13 mouse cellular contexts compared by ENCODE assay signal in genomic region chr7:99445833-99446232, GRCm38 (mm10). TPM values are rescaled to one million over a fixed set of nuclear protein-coding genes. Genes with fewer than 3 reads are reported as not detected.
DNase-seq lines count a peak whose midpoint lies in the region; ATAC-seq and TF ChIP-seq lines count a peak whose summit lies in the region.
"Had no signal": no experiment of that assay in that cellular context is flagged by ENCODE, and none has a peak within 500 bp of the region (broad histone marks: within the 10 kb centered on the region; RNA-seq: fewer than 3 reads in every experiment).

No protein-coding gene starts in this region.

- ATAC-seq in neural tube, embryonic 15.5 days (ENCODE audit: low FRiP score): no peak

- DNase-seq in gastrocnemius, adult 2 months: no peak
- DNase-seq in gastrocnemius, postnatal 4 days (ENCODE audit: low spot score in 2 of 2): no peak
- DNase-seq in lung, adult 2 months: no peak
- DNase-seq in lung, postnatal 10 days: no peak
- no peak for DNase-seq in brain, embryonic 14.5 days (ENCODE audit: low read depth)
- DNase-seq in urinary bladder, postnatal 36 days (ENCODE audit: low spot score in 2 of 2): no peak
- DNase-seq in urinary bladder, adult 2 months (ENCODE audit: low spot score): no peak
- DNase-seq: lung, postnatal 36 days; thymus, adult 18-20 months had no signal

- 94% methylated on average over 2 of the region's 2 CpGs for WGBS in lung, adult 2 months
- 75% methylated on average over 2 of the region's 2 CpGs for WGBS in neural tube, embryonic 15.5 days

- H3K4me2 ChIP-seq in neural tube, embryonic 15.5 days: no peak overlapping the region
- H3K4me2 ChIP-seq: heart, embryonic 15.5 days had no signal

- no peak overlapping the region for H3K4me3 ChIP-seq in gastrocnemius, adult 2 months
- H3K4me3 ChIP-seq in lung, adult 2 months (replicated peaks; ENCODE audit: extremely low read depth, low read depth, low read length): no peak overlapping the region
- H3K4me3 ChIP-seq in neural tube, embryonic 15.5 days (replicated peaks): no peak overlapping the region
- H3K4me3 ChIP-seq: erythroblast, embryonic 14.5 days; heart, embryonic 15.5 days had no signal

- intact Hi-C loops in gastrocnemius, adult 2 months (cut with DNase I): no loop called here

- peak; percentile 30; the same call in 1 of the 2 replicates for TF ChIP-seq CTCF in gastrocnemius, adult 2 months (IDR thresholded peaks at IDR 0.05)
- TF ChIP-seq CTCF in lung, adult 2 months (IDR thresholded peaks at IDR 0.05; ENCODE audit: insufficient read depth, low read length): peak; percentile 4; the same call in 1 of the 2 replicates
- TF ChIP-seq CTCF in brain, embryonic 14.5 days (IDR thresholded peaks at IDR 0.05; ENCODE audit: borderline replicate concordance, extremely low read depth, insufficient read depth, insufficient read length): peak; percentile 43; the same call in 1 of the 2 replicates

- peaks cover 9% of the 10 kb centered on the region; the same call in 1 of the 2 replicates for H3K36me3 ChIP-seq in neural tube, embryonic 15.5 days
- H3K36me3 ChIP-seq: heart, embryonic 15.5 days had no signal

- H3K9ac ChIP-seq in neural tube, embryonic 15.5 days (replicated peaks): no peak overlapping the region
- H3K9ac ChIP-seq: heart, embryonic 15.5 days had no signal

- H3K27ac ChIP-seq in gastrocnemius, adult 2 months: no peak overlapping the region
- H3K27ac ChIP-seq in neural tube, embryonic 15.5 days (replicated peaks): 0 out of 2 replicates have a peak overlapping the region, but pooled peaks have one; percentile 38
- H3K27ac ChIP-seq: heart, embryonic 15.5 days had no signal

- H3K27me3 ChIP-seq in neural tube, embryonic 15.5 days (replicated peaks): no peaks in the 10 kb centered on the region
- H3K27me3 ChIP-seq: heart, embryonic 15.5 days had no signal

- no peak for TF ChIP-seq POLR2A in lung, adult 2 months (IDR thresholded peaks at IDR 0.05; ENCODE audit: borderline replicate concordance, extremely low read depth, low read depth, low read length)
- no peak for TF ChIP-seq POLR2A in brain, embryonic 14.5 days (IDR thresholded peaks at IDR 0.05; ENCODE audit: borderline replicate concordance, extremely low read depth, insufficient read depth, insufficient read length, poor library complexity, severe bottlenecking)

- H3K9me3 ChIP-seq in neural tube, embryonic 15.5 days (replicated peaks): no peaks in the 10 kb centered on the region
- H3K9me3 ChIP-seq: heart, embryonic 15.5 days had no signal

- H3K4me1 ChIP-seq in lung, adult 2 months (ENCODE audit: control insufficient read depth, insufficient read depth, low read length): peaks cover 9% of the 10 kb centered on the region
- peaks cover 55% of the 10 kb centered on the region for H3K4me1 ChIP-seq in neural tube, embryonic 15.5 days

RNA-seq across cellular contexts. Expression of gene Klhl35, which starts 20.0 kb away (rescaled TPM):
- not detected for total RNA-seq in gastrocnemius, adult 2 months (2021)
- total RNA-seq in gastrocnemius, postnatal 4 days (2021): 1 to 10 TPM in 1 of 2 experiments, under 1 TPM in 1; 0.91 to 1.5 TPM
- 0.80 and 0.89 TPM in 2 replicates for polyA plus RNA-seq in lung, adult 2 months (2012; rRNA removed)
- 13.2 and 17.9 TPM in 2 replicates for polyA plus RNA-seq in brain, embryonic 14.5 days (2012; rRNA removed)
- 1.7 and 2.2 TPM in 2 replicates for polyA plus RNA-seq in neural tube, embryonic 15.5 days (2015; fragmentation: Nextera tagmentation; extraction: Ambion mirVana)
- 0.81 and 1.5 TPM in 2 replicates for polyA plus RNA-seq in urinary bladder, adult 2 months (2012; rRNA removed)
- total RNA-seq: MEL had no signal
- polyA plus RNA-seq: erythroblast, embryonic 14.5 days had no signal

RNA-seq across cellular contexts. Expression of gene Rps3, which starts 37.7 kb away (rescaled TPM):
- total RNA-seq in gastrocnemius, adult 2 months (2021): 100 to 1,000 TPM; 242 to 287 TPM
- 100 to 1,000 TPM; 484 to 545 TPM for total RNA-seq in gastrocnemius, postnatal 4 days (2021)
- polyA plus RNA-seq in lung, adult 2 months (2012; rRNA removed): 206 and 308 TPM in 2 replicates
- polyA plus RNA-seq in brain, embryonic 14.5 days (2012; rRNA removed): 722 and 820 TPM in 2 replicates
- 412 and 499 TPM in 2 replicates for polyA plus RNA-seq in neural tube, embryonic 15.5 days (2015; fragmentation: Nextera tagmentation; extraction: Ambion mirVana)
- 1,354 and 1,732 TPM in 2 replicates for polyA plus RNA-seq in urinary bladder, adult 2 months (2012; rRNA removed)
